Mouse (Mus musculus) small intestine, adult 2 months (tissue): ENCODE measurements around the gene Tbcc.

Source experiments
- CTCF ChIP-seq: fragments of 200-500 bp; IDR thresholded peaks from 2 replicates; pipeline ENCODE4 v1.5.1; 2012; ENCODE audit warnings: low read depth, mild to moderate bottlenecking, control low read depth, inconsistent platforms, low read length, moderate library complexity, mixed read lengths; ENCODE audit not compliant: insufficient replicate concordance, insufficient read length; ENCODE audit errors: extremely low read depth
- POLR2A ChIP-seq: fragments of 200-500 bp; IDR thresholded peaks from 2 replicates; pipeline ENCODE4 v1.6.1; 2012; ENCODE audit warnings: low read depth, mild to moderate bottlenecking, control low read depth, inconsistent platforms, low read length, moderate library complexity

DNA sequence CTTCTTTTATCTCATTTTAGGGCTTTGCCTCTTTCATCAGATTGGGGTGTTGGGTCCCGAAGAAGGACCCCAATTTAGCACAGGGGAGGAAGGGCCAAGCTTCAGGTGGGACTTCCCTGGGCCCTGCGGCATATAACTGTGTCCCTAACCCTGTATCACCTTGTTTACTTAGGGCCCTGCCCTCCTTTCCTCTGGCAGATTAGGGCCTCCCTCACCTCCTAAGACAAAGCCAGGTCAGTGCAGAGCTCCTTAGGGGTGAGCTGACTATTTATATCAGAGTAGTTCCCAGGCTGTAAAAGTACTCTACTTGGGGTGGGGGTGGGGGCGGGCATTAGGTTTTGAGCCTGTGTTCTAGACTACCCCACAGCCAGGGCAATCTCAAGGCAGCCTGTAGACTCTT, 24.6 kb downstream of the Tbcc start:
- TF ChIP-seq POLR2A (no peak), CTCF (no peak)
